Mouse (Mus musculus): ENCODE results near the gene Uchl1.

The Uchl1 gene

GRCm38 (mm10) chr5:66675983-66676382 lies at the start of gene Uchl1:
Gene Uchl1 (plus strand): TSS chr5:66676091.
- DNase-seq (ENCODE audit: low read depth) = no peak

GRCm38 (mm10) chr5:66627805-66628204 lies 48.1 kb upstream of the Uchl1 start:
- DNase-seq (ENCODE audit: low read depth) = no peak

GRCm38 (mm10) chr5:66635459-66636079 lies 40.3 kb upstream of the Uchl1 start:
- DNase-seq (ENCODE audit: low read depth) = no peak

GRCm38 (mm10) chr5:66642156-66642555 lies 33.7 kb upstream of the Uchl1 start:
- no peak for DNase-seq (ENCODE audit: low read depth)

GRCm38 (mm10) chr5:66643260-66643659 lies 32.6 kb upstream of the Uchl1 start:
- DNase-seq (ENCODE audit: low read depth) = no peak

- DNase-seq (ENCODE audit: low read depth) = no peak
These were observed 28.4 kb upstream of the Uchl1 start for GRCm38 (mm10) chr5:66647504-66647903.

- DNase-seq (ENCODE audit: low read depth) = no peak
These were observed 21.7 kb upstream of the Uchl1 start for GRCm38 (mm10) chr5:66654220-66654619.

GRCm38 (mm10) chr5:66675189-66675890 lies 551 bp upstream of the Uchl1 start:
- no peak for DNase-seq (ENCODE audit: low read depth)

- no peak for DNase-seq (ENCODE audit: low read depth)
These were observed 696 bp downstream of the Uchl1 start for GRCm38 (mm10) chr5:66676457-66677117.

- no peak for DNase-seq (ENCODE audit: low read depth)
These were observed 1.8 kb downstream of the Uchl1 start for GRCm38 (mm10) chr5:66677411-66678345.

- DNase-seq (ENCODE audit: low read depth) = no peak
These were observed 3.3 kb downstream of the Uchl1 start for GRCm38 (mm10) chr5:66679222-66679621.

- DNase-seq (ENCODE audit: low read depth) = no peak
These were observed 10.0 kb downstream of the Uchl1 start for GRCm38 (mm10) chr5:66685930-66686329.

- DNase-seq (ENCODE audit: low read depth) = no peak
These were observed 11.0 kb downstream of the Uchl1 start for GRCm38 (mm10) chr5:66686863-66687262.

GRCm38 (mm10) chr5:66687737-66688136 lies 11.8 kb downstream of the Uchl1 start:
- DNase-seq (ENCODE audit: low read depth) = no peak

GRCm38 (mm10) chr5:66688286-66688685 lies 12.4 kb downstream of the Uchl1 start:
- DNase-seq (ENCODE audit: low read depth) = no peak

GRCm38 (mm10) chr5:66689796-66690195 lies 13.9 kb downstream of the Uchl1 start:
- no peak for DNase-seq (ENCODE audit: low read depth)

GRCm38 (mm10) chr5:66693231-66693630 lies 17.3 kb downstream of the Uchl1 start:
- no peak for DNase-seq (ENCODE audit: low read depth)

GRCm38 (mm10) chr5:66697119-66697518 lies 21.2 kb downstream of the Uchl1 start:
- peak; percentile 65 for DNase-seq (ENCODE audit: low read depth)

- DNase-seq (ENCODE audit: low read depth) = no peak
These were observed 24.0 kb downstream of the Uchl1 start for GRCm38 (mm10) chr5:66699911-66700310.

GRCm38 (mm10) chr5:66701951-66702350 lies 26.1 kb downstream of the Uchl1 start:
- DNase-seq (ENCODE audit: low read depth) = no peak

- no peak for DNase-seq (ENCODE audit: low read depth)
These were observed 27.6 kb downstream of the Uchl1 start for GRCm38 (mm10) chr5:66703317-66704004.

- no peak for DNase-seq (ENCODE audit: low read depth)
These were observed 32.0 kb downstream of the Uchl1 start for GRCm38 (mm10) chr5:66707859-66708258.
